Mouse (Mus musculus) ES-Bruce4 (cell line): ENCODE measurements around the gene Ppp1r8. TPM values are rescaled to one million over a fixed set of nuclear protein-coding genes. Genes with fewer than 3 reads are reported as not detected.

Experiments
- H3K27ac ChIP-seq: 2 replicates; pipeline ENCODE4 v1.5.1; 2012; ENCODE audit warnings: low read length, inconsistent platforms; ENCODE audit not compliant: insufficient read depth
- H3K27me3 ChIP-seq: 2 replicates; pipeline ENCODE4 v1.6.1; 2012; ENCODE audit warnings: mild to moderate bottlenecking, low read length, inconsistent platforms; ENCODE audit not compliant: control insufficient read depth, poor library complexity, insufficient read depth, severe bottlenecking
- H3K36me3 ChIP-seq: 2 replicates; pipeline ENCODE4 v1.6.1; 2012; ENCODE audit warnings: inconsistent platforms, mild to moderate bottlenecking, low read length, moderate library complexity; ENCODE audit not compliant: control insufficient read depth, poor library complexity, insufficient read depth, severe bottlenecking
- H3K4me1 ChIP-seq: one replicate; pipeline ENCODE4 v1.8.1; 2011; ENCODE audit warnings: low read length; ENCODE audit not compliant: control insufficient read depth, insufficient read depth
- H3K4me3 ChIP-seq: 2 replicates; pipeline ENCODE4 v1.5.1; 2011; ENCODE audit warnings: low read depth, mild to moderate bottlenecking, low read length
- H3K9ac ChIP-seq: 2 replicates; pipeline ENCODE4 v1.6.1; 2012; ENCODE audit warnings: low read depth, mild to moderate bottlenecking, inconsistent platforms; ENCODE audit not compliant: poor library complexity, severe bottlenecking
- H3K9me3 ChIP-seq: replicated peaks from 2 replicates; pipeline ENCODE4 v1.6.1; 2012; ENCODE audit warnings: mild to moderate bottlenecking, low read length, inconsistent platforms; ENCODE audit not compliant: control insufficient read depth, poor library complexity, insufficient read depth, severe bottlenecking
- CTCF ChIP-seq: IDR thresholded peaks from one replicate; pipeline ENCODE4 v1.8.1; 2011; ENCODE audit warnings: low read depth, low read length
- EP300 ChIP-seq: IDR thresholded peaks from 2 replicates; pipeline ENCODE4 v1.6.1; 2011; ENCODE audit warnings: low read depth, low read length; ENCODE audit not compliant: insufficient read depth
- POLR2A ChIP-seq: IDR thresholded peaks from one replicate; pipeline ENCODE4 v1.8.1; 2011; ENCODE audit warnings: low read length; ENCODE audit not compliant: insufficient read depth
- polyA plus RNA-seq: library from polyadenylated mRNA; stranded (reverse); fragments of >200 nt; gene quantifications from 2 replicates; pipeline ENCODE4 v1.2.4, GENCODE M21; 2011; ENCODE audit warnings: low read depth; ENCODE audit not compliant: missing spikeins, insufficient read depth, insufficient read length

Gene Ppp1r8
- polyA plus RNA-seq, 1 experiment = 91.6 TPM

- Histone ChIP-seq H3K4me1 (no peaks in the 10 kb centered on the region), H3K27ac (no peak overlapping the region)
- no peak for TF ChIP-seq EP300
- TF ChIP-seq CTCF = no peak
- TF ChIP-seq POLR2A = no peak
Measured at GRCm38 (mm10) chr4:132809621-132810020, 33.3 kb downstream of the Ppp1r8 start.

GRCm38 (mm10) chr4:132807771-132808641, 35.0 kb downstream of the Ppp1r8 start:
- H3K4me3 ChIP-seq = no peak overlapping the region
- H3K9me3 ChIP-seq = peaks cover 6% of the 10 kb centered on the region
- H3K4me1 ChIP-seq = no peaks in the 10 kb centered on the region
- no peak overlapping the region for H3K27ac ChIP-seq
- no peaks in the 10 kb centered on the region for H3K27me3 ChIP-seq
- H3K9ac ChIP-seq = no peak overlapping the region
- no peak for TF ChIP-seq POLR2A
- TF ChIP-seq EP300 = no peak
- no peak for TF ChIP-seq CTCF
- H3K36me3 ChIP-seq = no peaks in the 10 kb centered on the region

More at GRCm38 (mm10) chr4:132809621-132810020, 33.3 kb downstream of the Ppp1r8 start:
- Histone ChIP-seq H3K36me3 (no peaks in the 10 kb centered on the region), H3K4me3 (no peak overlapping the region), H3K9ac (no peak overlapping the region), H3K9me3 (peaks cover 6% of the 10 kb centered on the region), H3K27me3 (no peaks in the 10 kb centered on the region)

- no peak overlapping the region for H3K4me3 ChIP-seq
- H3K9ac ChIP-seq = no peak overlapping the region
- no peaks in the 10 kb centered on the region for H3K4me1 ChIP-seq
- peaks cover 6% of the 10 kb centered on the region for H3K9me3 ChIP-seq
- TF ChIP-seq POLR2A (no peak), EP300 (no peak), CTCF (no peak)
- H3K36me3 ChIP-seq = no peaks in the 10 kb centered on the region
- H3K27ac ChIP-seq = no peak overlapping the region
- H3K27me3 ChIP-seq = no peaks in the 10 kb centered on the region
Measured at GRCm38 (mm10) chr4:132806620-132807191, 36.3 kb downstream of the Ppp1r8 start.

GRCm38 (mm10) chr4:132805599-132806197, 37.3 kb downstream of the Ppp1r8 start:
- Histone ChIP-seq H3K27ac (no peak overlapping the region), H3K4me3 (no peak overlapping the region), H3K36me3 (no peaks in the 10 kb centered on the region), H3K9me3 (peaks cover 2% of the 10 kb centered on the region; the same call in 1 of the 2 replicates), H3K27me3 (no peaks in the 10 kb centered on the region), H3K9ac (no peak overlapping the region), H3K4me1 (no peaks in the 10 kb centered on the region)
- TF ChIP-seq EP300 (no peak), POLR2A (no peak), CTCF (no peak)

GRCm38 (mm10) chr4:132805146-132805545, 37.8 kb downstream of the Ppp1r8 start:
- Histone ChIP-seq H3K4me1 (no peaks in the 10 kb centered on the region), H3K27ac (no peak overlapping the region), H3K4me3 (no peak overlapping the region), H3K36me3 (no peaks in the 10 kb centered on the region), H3K9ac (no peak overlapping the region), H3K27me3 (no peaks in the 10 kb centered on the region), H3K9me3 (no peaks in the 10 kb centered on the region)
- no peak for TF ChIP-seq EP300
- no peak for TF ChIP-seq CTCF
- no peak for TF ChIP-seq POLR2A

- no peaks in the 10 kb centered on the region for H3K27me3 ChIP-seq
- H3K4me3 ChIP-seq = no peak overlapping the region
- no peaks in the 10 kb centered on the region for H3K36me3 ChIP-seq
- no peak overlapping the region for H3K27ac ChIP-seq
- TF ChIP-seq POLR2A = no peak
- no peak for TF ChIP-seq EP300
- no peak for TF ChIP-seq CTCF
- no peak overlapping the region for H3K9ac ChIP-seq
- no peaks in the 10 kb centered on the region for H3K4me1 ChIP-seq
- H3K9me3 ChIP-seq = no peaks in the 10 kb centered on the region
Measured at GRCm38 (mm10) chr4:132804331-132804730, 38.6 kb downstream of the Ppp1r8 start.
